Mouse (Mus musculus) midbrain, postnatal 0 days (tissue): ENCODE measurements around the gene Krt81. TPM values are rescaled to one million over a fixed set of nuclear protein-coding genes. Genes with fewer than 3 reads are reported as not detected.

Experiments
- ATAC-seq: fragments of 200-750 bp; cut with Nextera tagmentation; 2 replicates; pipeline ENCODE4 v1.8.0; 2017; ENCODE audit warnings: moderate number of reproducible peaks, mild to moderate bottlenecking, moderate TSS enrichment, moderate library complexity; ENCODE audit not compliant: low FRiP score
- DNase-seq: peaks from one replicate; pipeline ENCODE4 v3.0.0-alpha.2; 2015; ENCODE audit warnings: low spot score
- H3K27ac ChIP-seq: fragments of 300-500 bp; sonication (generic); 2 replicates; pipeline ENCODE4 v1.5.1; 2014; ENCODE audit warnings: low read depth, mild to moderate bottlenecking, low read length, mixed read lengths
- H3K27me3 ChIP-seq: fragments of 300-500 bp; sonication (generic); 2 replicates; pipeline ENCODE4 v1.6.1; 2014; ENCODE audit warnings: low read length, control low read depth, mixed read lengths; ENCODE audit not compliant: insufficient read depth
- H3K36me3 ChIP-seq: fragments of 300-500 bp; sonication (generic); 2 replicates; pipeline ENCODE4 v1.6.1; 2014; ENCODE audit warnings: low read length, control low read depth, mixed read lengths; ENCODE audit not compliant: insufficient read depth
- H3K4me1 ChIP-seq: fragments of 300-500 bp; sonication (generic); 2 replicates; pipeline ENCODE4 v1.6.1; 2014; ENCODE audit warnings: mild to moderate bottlenecking, control low read depth, antibody characterized with exemption, low read length, mixed read lengths; ENCODE audit not compliant: insufficient read depth
- H3K4me2 ChIP-seq: fragments of 300-500 bp; sonication (generic); 2 replicates; pipeline ENCODE4 v1.6.1; 2014; ENCODE audit warnings: low read depth, mild to moderate bottlenecking, low read length, mixed read lengths; ENCODE audit not compliant: poor library complexity, severe bottlenecking
- H3K4me3 ChIP-seq: fragments of 300-500 bp; sonication (generic); 2 replicates; pipeline ENCODE4 v1.5.1; 2014; ENCODE audit warnings: low read depth, mild to moderate bottlenecking, low read length, moderate library complexity
- H3K9ac ChIP-seq: fragments of 300-500 bp; sonication (generic); replicated peaks from 2 replicates; pipeline ENCODE4 v1.6.1; 2014; ENCODE audit warnings: mild to moderate bottlenecking, low read length, moderate library complexity, mixed read lengths; ENCODE audit not compliant: poor library complexity, severe bottlenecking
- H3K9me3 ChIP-seq: fragments of 300-500 bp; sonication (generic); 2 replicates; pipeline ENCODE4 v1.6.1; 2016; ENCODE audit warnings: low read length, control low read depth
- CTCF ChIP-seq: IDR thresholded peaks from 2 replicates; pipeline ENCODE4 v1.5.1; 2016; ENCODE audit warnings: antibody characterized with exemption, mild to moderate bottlenecking
- WGBS: fragments of 180-500 bp; shearing (Covaris S2); extraction: QIAGEN DNeasy Blood & Tissue Kit; methylation state at CpG from one replicate; pipeline ENCODE4 v1.1.7; 2014; 5-methylcytosine and 5-hydroxymethylcytosine counted together
- polyA plus RNA-seq: library from polyadenylated mRNA; unstranded; fragments of >200 nt; fragmentation: Nextera tagmentation; extraction: Ambion mirVana; gene quantifications from 2 replicates; pipeline ENCODE4 v1.2.1, GENCODE M21; 2015
- total RNA-seq: library from RNA; depleted of rRNA; stranded (reverse); fragments of >200 nt; gene quantifications from 2 replicates; pipeline ENCODE4 v1.2.3, GENCODE M21; 2014; rRNA removed

The Krt81 gene
- 0.28 and 0.49 TPM in 2 replicates for total RNA-seq
- polyA plus RNA-seq, result 0.17 TPM in 1 of 2 replicates, not detected in the other

DNA sequence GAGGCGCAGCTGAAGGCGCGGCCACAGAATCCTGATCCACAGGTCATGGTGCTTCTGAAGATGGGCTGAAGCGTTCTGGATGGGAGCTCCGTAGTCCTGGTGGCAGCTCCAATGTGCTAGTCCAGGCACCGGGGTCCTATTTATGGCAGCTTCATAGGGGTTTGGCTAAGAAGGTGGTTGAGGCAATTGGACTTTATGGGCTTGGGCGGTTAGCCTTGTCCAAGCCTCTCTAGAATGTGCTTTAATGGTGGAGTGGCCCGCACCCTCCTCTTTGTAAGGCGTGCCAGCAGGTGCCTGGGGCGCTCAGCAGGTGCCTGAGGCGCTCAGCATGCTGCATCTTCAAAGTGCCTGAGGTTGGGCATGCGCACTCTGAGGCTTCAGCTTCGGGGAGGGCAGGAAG is at the start of gene Krt81:
Gene Krt81 (minus strand): TSS at position 101 of the 400 bp plus-strand sequence.
- no peak within 1 kb of the TSS for H3K27ac ChIP-seq
- 81% methylated on average over 13 of the region's 13 CpGs for WGBS
- no peak for ATAC-seq
- no peaks in the 10 kb centered on the region for H3K36me3 ChIP-seq
- H3K4me2 ChIP-seq, result no peak within 1 kb of the TSS
- no peak within 1 kb of the TSS for H3K4me3 ChIP-seq
- H3K9ac ChIP-seq, result no peak within 1 kb of the TSS
- H3K9me3 ChIP-seq, result no peaks in the 10 kb centered on the region
- H3K4me1 ChIP-seq, result peaks cover 4% of the 10 kb centered on the region; the same call in 1 of the 2 replicates
- no peak for TF ChIP-seq CTCF
- 0 out of 2 replicates have a peak, but pooled peaks cover 3% of the 10 kb centered on the region for H3K27me3 ChIP-seq
- no peak for DNase-seq

DNA sequence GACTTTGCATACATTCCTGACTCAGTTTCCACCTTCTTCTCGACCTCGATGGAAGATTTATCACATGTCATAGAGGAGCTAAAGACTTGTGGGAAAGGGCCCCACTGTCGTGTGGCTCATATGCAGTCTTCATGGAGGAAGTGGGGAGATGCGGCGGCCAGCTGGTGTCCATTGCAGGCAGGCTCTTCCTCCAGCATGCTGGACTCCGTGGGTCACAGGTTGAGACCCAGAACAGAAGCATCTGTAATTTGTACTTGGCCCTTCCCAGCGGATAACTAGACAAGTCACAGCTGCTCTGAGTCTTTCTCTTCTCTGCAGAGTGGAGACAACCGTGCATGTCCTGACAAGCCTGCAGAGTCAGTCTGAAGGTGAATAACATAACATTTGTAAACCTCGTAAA is 44.7 kb upstream of the Krt81 start:
- DNase-seq, result no peak
- Histone ChIP-seq H3K27ac (no peak overlapping the region), H3K4me1 (no peaks in the 10 kb centered on the region), H3K4me3 (no peak overlapping the region), H3K27me3 (no peaks in the 10 kb centered on the region), H3K9ac (no peak overlapping the region), H3K36me3 (no peaks in the 10 kb centered on the region), H3K4me2 (no peak overlapping the region), H3K9me3 (no peaks in the 10 kb centered on the region)
- no peak for TF ChIP-seq CTCF
- WGBS, result 86% methylated on average over 9 of the region's 9 CpGs
- ATAC-seq, result no peak

DNA sequence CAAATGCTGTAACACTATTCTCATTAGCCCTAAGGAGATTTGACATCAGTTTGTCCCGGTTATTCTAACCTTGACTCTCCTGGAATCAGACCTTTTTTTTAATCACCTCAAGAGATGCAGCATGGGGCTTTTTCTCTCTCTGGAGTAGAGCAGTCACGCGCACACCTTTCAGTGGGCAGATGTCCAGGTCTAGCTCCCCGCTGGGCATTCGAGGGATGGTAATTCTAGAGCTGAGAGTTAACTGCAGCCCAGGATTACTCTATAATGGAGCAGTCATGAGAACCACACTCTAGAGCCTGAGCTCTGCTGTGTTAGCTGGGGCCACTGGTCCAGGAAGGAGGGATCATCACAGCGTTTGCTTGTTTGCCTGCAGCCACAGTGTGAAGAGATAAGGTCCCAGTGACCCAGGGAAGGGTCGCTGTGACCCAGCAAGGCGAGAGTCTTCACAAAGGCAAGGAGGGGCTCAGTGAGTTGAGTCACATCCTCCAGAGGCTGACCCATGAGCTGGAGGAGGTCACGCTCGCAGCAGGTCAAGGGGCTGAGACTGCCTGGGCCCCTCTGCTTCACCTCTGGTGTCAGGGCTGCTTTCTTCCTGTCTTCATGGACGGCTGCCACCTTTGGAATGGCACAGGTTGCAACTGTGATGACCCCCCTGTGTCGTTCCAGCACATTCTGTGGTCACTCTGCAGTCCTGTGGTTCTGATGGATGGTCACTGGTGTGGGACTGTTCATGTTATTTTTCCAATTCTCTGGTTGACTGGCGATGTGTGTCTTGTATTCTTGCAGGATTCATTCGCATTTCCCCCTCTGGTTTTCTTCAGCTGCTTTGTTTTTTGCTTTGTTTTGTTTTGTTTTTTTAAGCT is 43.6 kb upstream of the Krt81 start:
- Histone ChIP-seq H3K9ac (no peak overlapping the region), H3K27ac (no peak overlapping the region), H3K4me3 (no peak overlapping the region), H3K4me1 (no peaks in the 10 kb centered on the region), H3K36me3 (no peaks in the 10 kb centered on the region), H3K9me3 (no peaks in the 10 kb centered on the region), H3K4me2 (no peak overlapping the region), H3K27me3 (no peaks in the 10 kb centered on the region)
- no peak for TF ChIP-seq CTCF
- 48% methylated on average over 14 of the region's 14 CpGs for WGBS
- no peak for ATAC-seq
- no peak for DNase-seq

DNA sequence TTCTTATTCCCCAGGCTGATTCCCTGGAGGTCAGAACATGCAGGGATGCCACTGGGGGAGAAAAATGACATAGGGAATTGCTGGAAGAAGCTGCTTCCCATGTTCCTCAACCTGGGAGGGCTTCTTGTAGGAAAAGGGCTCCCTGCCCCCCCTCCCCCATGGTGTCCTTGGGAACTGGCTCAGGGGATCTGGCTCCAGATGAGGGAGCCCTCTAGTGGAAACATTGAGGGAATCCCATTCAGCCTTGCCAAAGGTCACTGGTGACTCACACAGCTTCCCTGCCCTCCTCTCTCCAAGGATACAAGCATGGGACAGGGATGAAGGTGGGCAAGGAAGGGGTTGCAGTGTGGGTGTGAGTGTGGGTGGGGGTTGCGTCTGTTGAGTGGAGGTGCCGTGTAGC is 33.6 kb upstream of the Krt81 start:
- Histone ChIP-seq H3K36me3 (no peaks in the 10 kb centered on the region), H3K4me2 (no peak overlapping the region), H3K27ac (no peak overlapping the region), H3K4me1 (no peaks in the 10 kb centered on the region), H3K9ac (no peak overlapping the region), H3K9me3 (no peaks in the 10 kb centered on the region), H3K27me3 (no peaks in the 10 kb centered on the region), H3K4me3 (no peak overlapping the region)
- DNase-seq (no peak), ATAC-seq (no peak)
- TF ChIP-seq CTCF, result peak; percentile 53
- 80% methylated on average over 2 of the region's 2 CpGs for WGBS

DNA sequence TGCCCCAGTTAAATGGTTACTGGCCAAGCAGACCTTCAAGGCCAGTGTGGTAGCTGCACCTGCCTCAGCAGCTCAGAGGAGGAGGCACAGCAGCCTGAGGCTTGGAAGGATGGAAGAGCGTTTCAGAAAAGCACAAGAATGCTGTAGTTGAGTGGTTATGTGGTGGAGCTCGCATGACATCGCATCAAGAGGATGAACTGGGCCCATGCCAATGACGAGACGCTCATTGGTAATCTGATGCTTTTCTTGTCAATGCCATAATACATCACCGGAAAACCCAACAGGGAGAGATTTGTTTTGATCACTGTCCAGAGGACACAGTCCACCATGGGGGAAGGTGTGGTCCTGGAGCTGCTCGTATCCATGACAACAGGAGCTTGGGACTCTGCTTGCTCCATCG is 31.7 kb upstream of the Krt81 start:
- Histone ChIP-seq H3K9me3 (no peaks in the 10 kb centered on the region), H3K4me2 (no peak overlapping the region), H3K9ac (no peak overlapping the region), H3K4me3 (no peak overlapping the region), H3K27ac (no peak overlapping the region), H3K36me3 (no peaks in the 10 kb centered on the region), H3K27me3 (no peaks in the 10 kb centered on the region), H3K4me1 (no peaks in the 10 kb centered on the region)
- 87% methylated on average over 8 of the region's 8 CpGs for WGBS
- ATAC-seq (no peak), DNase-seq (no peak)
- no peak for TF ChIP-seq CTCF

DNA sequence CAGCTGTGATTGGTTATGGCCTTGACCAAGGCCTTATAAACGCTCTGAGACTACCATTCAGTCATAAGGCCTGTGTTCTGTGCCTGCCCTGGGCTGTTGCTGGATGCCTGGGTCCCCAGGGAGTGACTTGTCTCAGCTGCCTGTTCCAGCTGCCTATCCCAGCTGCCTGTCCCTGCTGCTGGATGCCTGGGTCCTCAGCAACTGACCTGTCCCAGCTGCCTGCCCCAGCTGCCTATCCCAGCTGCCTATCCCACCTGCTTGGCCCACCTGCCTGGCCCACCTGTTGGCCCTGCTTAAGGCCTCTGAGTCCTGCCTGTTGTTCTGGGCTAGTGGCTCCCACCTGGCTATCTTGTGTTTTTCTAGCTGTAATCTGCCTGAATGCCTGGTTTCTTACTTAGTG is 30.7 kb upstream of the Krt81 start:
- TF ChIP-seq CTCF, result no peak

More for the DNA sequence above, 30.7 kb upstream of the Krt81 start:
- H3K9ac ChIP-seq, result no peak overlapping the region
- H3K27me3 ChIP-seq, result no peaks in the 10 kb centered on the region
- H3K4me3 ChIP-seq, result no peak overlapping the region
- H3K27ac ChIP-seq, result no peak overlapping the region
- no peaks in the 10 kb centered on the region for H3K4me1 ChIP-seq
- H3K4me2 ChIP-seq, result no peak overlapping the region
- no peak for DNase-seq
- no peaks in the 10 kb centered on the region for H3K36me3 ChIP-seq
- WGBS, result 50% methylated on average over 1 of the region's 1 CpGs
- no peaks in the 10 kb centered on the region for H3K9me3 ChIP-seq
- no peak for ATAC-seq
